Mouse (Mus musculus) hindbrain, postnatal 0 days (tissue): Measurements from ENCODE around the gene Cyp4v3. TPM values are rescaled to one million over a fixed set of nuclear protein-coding genes. Genes with fewer than 3 reads are reported as not detected.

ENCODE experiments used
- ATAC-seq: fragments of 200-750 bp; cut with Nextera tagmentation; 2 replicates; pipeline ENCODE4 v1.8.0; 2017; ENCODE audit warnings: mild to moderate bottlenecking, moderate TSS enrichment, moderate library complexity
- DNase-seq: peaks from one replicate; pipeline ENCODE4 v3.0.0-alpha.2; 2015; ENCODE audit warnings: low spot score
- H3K27ac ChIP-seq: fragments of 300-500 bp; sonication (generic); 2 replicates; pipeline ENCODE4 v1.5.1; 2014; ENCODE audit warnings: mild to moderate bottlenecking
- H3K27me3 ChIP-seq: fragments of 300-500 bp; sonication (generic); 2 replicates; pipeline ENCODE4 v1.6.1; 2014; ENCODE audit warnings: low read length, mixed read lengths; ENCODE audit not compliant: insufficient read depth
- H3K36me3 ChIP-seq: fragments of 300-500 bp; sonication (generic); 2 replicates; pipeline ENCODE4 v1.6.1; 2014; ENCODE audit warnings: low read length, mixed read lengths; ENCODE audit not compliant: insufficient read depth
- H3K4me1 ChIP-seq: fragments of 300-500 bp; sonication (generic); 2 replicates; pipeline ENCODE4 v1.6.1; 2014; ENCODE audit warnings: antibody characterized with exemption, low read length, mixed read lengths; ENCODE audit not compliant: insufficient read depth
- H3K4me2 ChIP-seq: fragments of 300-500 bp; sonication (generic); 2 replicates; pipeline ENCODE4 v1.6.1; 2014; ENCODE audit warnings: low read depth, mild to moderate bottlenecking, low read length, moderate library complexity, mixed read lengths
- H3K4me3 ChIP-seq: fragments of 300-500 bp; sonication (generic); 2 replicates; pipeline ENCODE4 v1.5.1; 2014; ENCODE audit warnings: low read length
- H3K9ac ChIP-seq: fragments of 300-500 bp; sonication (generic); replicated peaks from 2 replicates; pipeline ENCODE4 v1.6.1; 2014; ENCODE audit warnings: mild to moderate bottlenecking, low read length, moderate library complexity, mixed read lengths
- H3K9me3 ChIP-seq: fragments of 300-500 bp; sonication (generic); 2 replicates; pipeline ENCODE4 v1.6.1; 2016; ENCODE audit warnings: low read length, mixed read lengths
- CTCF ChIP-seq: IDR thresholded peaks from 2 replicates; pipeline ENCODE4 v1.5.1; 2016; ENCODE audit warnings: antibody characterized with exemption, control low read depth, low read depth
- WGBS: fragments of 180-500 bp; shearing (Covaris S2); extraction: QIAGEN DNeasy Blood & Tissue Kit; methylation state at CpG from one replicate; pipeline ENCODE4 v1.1.7; 2014; 5-methylcytosine and 5-hydroxymethylcytosine counted together
- polyA plus RNA-seq: library from polyadenylated mRNA; unstranded; fragments of >200 nt; fragmentation: Nextera tagmentation; extraction: Ambion mirVana; gene quantifications from 2 replicates; pipeline ENCODE4 v1.2.1, GENCODE M21; 2015
- total RNA-seq: library from RNA; depleted of rRNA; stranded (reverse); fragments of >200 nt; gene quantifications from 2 replicates; pipeline ENCODE4 v1.2.3, GENCODE M21; 2014

The Cyp4v3 gene
- total and polyA plus RNA-seq, 2 experiments from 2014 or later = 2.4 to 2.8 TPM

- Histone ChIP-seq H3K4me1 (no peaks in the 10 kb centered on the region), H3K36me3 (no peaks in the 10 kb centered on the region), H3K27me3 (no peaks in the 10 kb centered on the region), H3K9ac (no peak overlapping the region), H3K27ac (no peak overlapping the region), H3K9me3 (no peaks in the 10 kb centered on the region), H3K4me3 (no peak overlapping the region), H3K4me2 (no peak overlapping the region)
- no peak for TF ChIP-seq CTCF
- DNase-seq = no peak
- ATAC-seq = no peak
Measured at GRCm38 (mm10) chr8:45269056-45269455, 64.0 kb downstream of the Cyp4v3 start.

DNA sequence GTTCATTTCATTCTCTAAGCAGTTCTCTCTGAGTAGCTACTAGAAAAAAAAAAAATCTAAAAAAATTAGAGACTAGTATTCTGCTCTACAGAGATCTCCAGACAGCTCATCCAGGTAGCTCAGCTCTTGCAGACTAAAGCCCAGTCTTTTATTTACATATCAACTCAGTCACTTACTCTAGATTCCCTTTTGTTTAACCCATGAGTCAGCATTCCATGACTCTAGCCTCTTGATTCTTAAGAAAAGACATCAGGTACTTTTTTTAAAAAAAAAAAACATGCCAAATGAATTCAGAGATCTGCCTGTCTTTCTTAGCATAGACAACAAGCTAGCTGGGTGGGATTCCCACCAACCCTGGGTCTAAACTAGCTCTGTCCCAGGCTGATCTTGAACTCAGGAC, 64.5 kb downstream of the Cyp4v3 start:
- Histone ChIP-seq H3K36me3 (no peaks in the 10 kb centered on the region), H3K9me3 (no peaks in the 10 kb centered on the region), H3K4me1 (no peaks in the 10 kb centered on the region), H3K4me3 (no peak overlapping the region), H3K9ac (no peak overlapping the region), H3K4me2 (no peak overlapping the region), H3K27ac (no peak overlapping the region), H3K27me3 (no peaks in the 10 kb centered on the region)
- no peak for TF ChIP-seq CTCF
- ATAC-seq (no peak), DNase-seq (no peak)

GRCm38 (mm10) chr8:45267611-45268391, 65.2 kb downstream of the Cyp4v3 start:
- no peak for TF ChIP-seq CTCF
- WGBS = 76% methylated on average over 4 of the region's 4 CpGs
- ATAC-seq (no peak), DNase-seq (no peak)
- H3K4me3 ChIP-seq = no peak overlapping the region
- no peaks in the 10 kb centered on the region for H3K36me3 ChIP-seq
- H3K27me3 ChIP-seq = no peaks in the 10 kb centered on the region
- H3K4me1 ChIP-seq = no peaks in the 10 kb centered on the region
- H3K9me3 ChIP-seq = no peaks in the 10 kb centered on the region
- H3K9ac ChIP-seq = no peak overlapping the region
- no peak overlapping the region for H3K4me2 ChIP-seq
- no peak overlapping the region for H3K27ac ChIP-seq

DNA sequence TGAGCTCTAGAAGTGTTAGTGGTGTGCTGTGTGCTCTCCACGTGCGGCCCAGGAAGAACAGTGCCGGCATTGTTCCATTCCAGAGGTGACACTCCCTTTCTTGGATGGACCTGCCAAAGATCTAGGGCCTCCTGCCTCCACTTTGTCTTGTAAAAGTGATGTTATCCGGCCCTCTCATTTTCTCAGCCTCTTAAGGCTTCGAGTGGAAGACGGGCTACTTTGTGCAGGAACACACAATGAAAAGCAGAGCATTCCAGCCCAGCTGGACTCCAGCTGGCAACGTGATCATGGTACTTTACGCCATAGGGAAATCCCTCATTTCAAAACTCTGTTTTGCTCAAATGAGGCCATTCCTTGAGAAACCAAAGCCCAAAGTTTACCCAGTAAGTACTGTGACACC, 66.0 kb downstream of the Cyp4v3 start:
- no peak overlapping the region for H3K4me2 ChIP-seq
- no peak overlapping the region for H3K4me3 ChIP-seq
- H3K9ac ChIP-seq = no peak overlapping the region
- no peak for TF ChIP-seq CTCF
- ATAC-seq (no peak), DNase-seq (no peak)
- H3K9me3 ChIP-seq = no peaks in the 10 kb centered on the region
- H3K27ac ChIP-seq = no peak overlapping the region
- no peaks in the 10 kb centered on the region for H3K36me3 ChIP-seq
- no peaks in the 10 kb centered on the region for H3K4me1 ChIP-seq
- no peaks in the 10 kb centered on the region for H3K27me3 ChIP-seq
- 42% methylated on average over 8 of the region's 8 CpGs for WGBS

DNA sequence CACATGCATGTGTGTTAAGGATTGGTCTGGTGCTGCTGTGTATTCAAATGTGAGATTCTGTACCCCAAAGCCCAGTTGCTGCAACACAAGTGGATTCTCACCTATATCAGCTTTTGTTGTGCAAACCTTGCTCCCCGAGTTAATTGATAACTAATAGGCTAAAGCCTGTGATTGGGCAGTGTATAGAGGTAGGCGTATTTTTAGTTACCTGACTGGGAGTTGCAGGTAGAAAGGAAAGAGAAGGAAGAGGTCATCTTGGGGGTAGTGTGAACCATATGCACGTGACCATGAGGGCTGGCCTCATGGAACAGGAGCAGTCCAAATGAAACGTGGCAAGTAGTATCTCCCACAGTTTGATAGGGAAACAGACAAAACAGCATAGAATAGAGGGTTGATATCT, 68.1 kb downstream of the Cyp4v3 start:
- WGBS = 90% methylated on average over 4 of the region's 4 CpGs
- no peak for TF ChIP-seq CTCF
- Histone ChIP-seq H3K4me1 (no peaks in the 10 kb centered on the region), H3K36me3 (no peaks in the 10 kb centered on the region), H3K4me3 (no peak overlapping the region), H3K9me3 (no peaks in the 10 kb centered on the region), H3K4me2 (no peak overlapping the region), H3K9ac (no peak overlapping the region), H3K27me3 (no peaks in the 10 kb centered on the region), H3K27ac (no peak overlapping the region)
- ATAC-seq (no peak), DNase-seq (no peak)

DNA sequence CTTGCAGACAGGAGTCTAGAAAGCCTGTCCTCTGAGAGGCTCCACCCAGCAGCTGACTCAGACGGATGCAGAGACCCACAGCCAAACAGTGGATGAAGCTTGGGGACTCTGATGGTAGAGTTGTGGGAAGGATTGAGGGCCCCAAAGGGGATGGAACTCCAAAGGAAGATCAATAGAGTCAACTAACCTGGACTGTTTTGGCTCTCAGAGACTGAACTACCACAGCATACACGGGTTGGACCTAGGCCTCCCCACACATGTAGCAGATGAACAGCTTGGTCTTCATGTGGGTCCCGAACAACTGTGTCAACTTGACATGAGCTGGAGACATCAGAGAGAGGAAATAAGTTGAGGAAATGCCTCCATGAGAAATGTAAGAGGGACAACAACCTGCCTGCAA, 70.2 kb downstream of the Cyp4v3 start:
- WGBS = 90% methylated on average over 3 of the region's 3 CpGs
- Histone ChIP-seq H3K9ac (no peak overlapping the region), H3K27ac (no peak overlapping the region), H3K4me2 (no peak overlapping the region), H3K36me3 (no peaks in the 10 kb centered on the region), H3K4me1 (no peaks in the 10 kb centered on the region), H3K9me3 (no peaks in the 10 kb centered on the region), H3K27me3 (no peaks in the 10 kb centered on the region), H3K4me3 (no peak overlapping the region)
- ATAC-seq (no peak), DNase-seq (no peak)
- TF ChIP-seq CTCF = no peak

DNA sequence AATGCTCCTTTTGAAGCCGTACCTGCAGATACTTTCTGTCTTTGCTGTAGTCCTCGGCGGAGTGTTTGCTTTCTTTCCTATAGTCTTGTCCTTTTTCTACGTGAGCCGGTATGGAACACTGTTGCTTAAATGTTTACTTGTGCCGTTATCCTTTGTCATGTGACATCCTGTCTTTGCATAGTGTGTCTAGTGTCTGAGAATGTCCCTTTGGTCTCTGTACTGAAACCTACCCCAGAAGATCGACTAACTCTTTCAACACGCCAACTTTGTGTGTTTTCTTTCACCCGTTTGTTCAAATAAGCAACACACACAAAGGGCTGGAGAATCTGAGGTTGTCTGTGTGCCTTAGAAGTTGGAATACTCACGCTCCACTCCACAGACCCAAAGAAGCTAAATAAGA, 71.1 kb downstream of the Cyp4v3 start, which contains the start of gene F11:
TSS of gene F11 (minus strand) at position 112 of the 400 bp plus-strand sequence.
- DNase-seq (no peak), ATAC-seq (no peak)
- Histone ChIP-seq H3K4me3 (no peak within 1 kb of the TSS), H3K27me3 (no peaks in the 10 kb centered on the region), H3K36me3 (no peaks in the 10 kb centered on the region), H3K27ac (no peak within 1 kb of the TSS), H3K4me2 (no peak within 1 kb of the TSS), H3K4me1 (no peaks in the 10 kb centered on the region), H3K9ac (no peak within 1 kb of the TSS), H3K9me3 (no peaks in the 10 kb centered on the region)
- WGBS = 80% methylated on average over 10 of the region's 10 CpGs
- no peak for TF ChIP-seq CTCF
